Mouse (Mus musculus) neural tube, embryonic 12.5 days (tissue): Measurements from ENCODE around the gene Npr2. TPM values are rescaled to one million over a fixed set of nuclear protein-coding genes. Genes with fewer than 3 reads are reported as not detected.

Experiments
- ATAC-seq: fragments of 200-750 bp; cut with Nextera tagmentation; 2 replicates; pipeline ENCODE4 v1.8.0; 2017; ENCODE audit warnings: low read depth, mild to moderate bottlenecking, moderate TSS enrichment, moderate library complexity; ENCODE audit not compliant: low FRiP score
- H3K27ac ChIP-seq: fragments of 300-500 bp; sonication (generic); 2 replicates; pipeline ENCODE4 v1.5.1; 2016
- H3K27me3 ChIP-seq: fragments of 300-500 bp; sonication (generic); replicated peaks from 2 replicates; pipeline ENCODE4 v1.6.1; 2016; ENCODE audit warnings: mild to moderate bottlenecking
- H3K36me3 ChIP-seq: fragments of 300-500 bp; sonication (generic); 2 replicates; pipeline ENCODE4 v1.6.1; 2016; ENCODE audit warnings: mild to moderate bottlenecking
- H3K4me1 ChIP-seq: fragments of 300-500 bp; sonication (generic); 2 replicates; pipeline ENCODE4 v1.6.1; 2016
- H3K4me2 ChIP-seq: fragments of 300-500 bp; sonication (generic); replicated peaks from 2 replicates; pipeline ENCODE4 v1.6.1; 2016; ENCODE audit warnings: mild to moderate bottlenecking
- H3K4me3 ChIP-seq: fragments of 300-500 bp; sonication (generic); 2 replicates; pipeline ENCODE4 v1.5.1; 2016
- H3K9ac ChIP-seq: fragments of 300-500 bp; sonication (generic); 2 replicates; pipeline ENCODE4 v1.6.1; 2016; ENCODE audit warnings: mild to moderate bottlenecking
- H3K9me3 ChIP-seq: fragments of 300-500 bp; sonication (generic); 2 replicates; pipeline ENCODE4 v1.6.1; 2016; ENCODE audit warnings: mild to moderate bottlenecking
- WGBS: fragments of 180-500 bp; shearing (Covaris S2); methylation state at CpG from one replicate; pipeline ENCODE4 v1.1.7; 2016; 5-methylcytosine and 5-hydroxymethylcytosine counted together
- polyA plus RNA-seq: library from polyadenylated mRNA; unstranded; fragments of >200 nt; fragmentation: Nextera tagmentation; extraction: Ambion mirVana; gene quantifications from 2 replicates; pipeline ENCODE4 v1.2.1, GENCODE M21; 2016

The Npr2 gene
- polyA plus RNA-seq, 1 experiment from 2014 or later, result 60.1 TPM

GRCm38 (mm10) chr4:43598650-43599380 lies 32.9 kb upstream of the Npr2 start:
- no peaks in the 10 kb centered on the region for H3K36me3 ChIP-seq
- H3K27ac ChIP-seq, result no peak overlapping the region
- H3K27me3 ChIP-seq, result no peaks in the 10 kb centered on the region
- no peak overlapping the region for H3K4me3 ChIP-seq
- no peak overlapping the region for H3K4me2 ChIP-seq
- no peak for ATAC-seq
- H3K9me3 ChIP-seq, result no peaks in the 10 kb centered on the region
- no peak overlapping the region for H3K9ac ChIP-seq
- no peaks in the 10 kb centered on the region for H3K4me1 ChIP-seq
- WGBS, result 87% methylated on average over 7 of the region's 7 CpGs

GRCm38 (mm10) chr4:43600195-43600934 lies 31.4 kb upstream of the Npr2 start:
- Histone ChIP-seq H3K27me3 (no peaks in the 10 kb centered on the region), H3K9ac (no peak overlapping the region), H3K4me2 (no peak overlapping the region), H3K36me3 (no peaks in the 10 kb centered on the region), H3K4me1 (no peaks in the 10 kb centered on the region), H3K27ac (no peak overlapping the region), H3K4me3 (no peak overlapping the region), H3K9me3 (no peaks in the 10 kb centered on the region)
- 84% methylated on average over 9 of the region's 9 CpGs for WGBS
- no peak for ATAC-seq

- no peak overlapping the region for H3K9ac ChIP-seq
- no peak for ATAC-seq
- no peak overlapping the region for H3K27ac ChIP-seq
- H3K4me3 ChIP-seq, result no peak overlapping the region
- H3K9me3 ChIP-seq, result no peaks in the 10 kb centered on the region
- H3K36me3 ChIP-seq, result no peaks in the 10 kb centered on the region
- 81% methylated on average over 3 of the region's 3 CpGs for WGBS
- H3K4me1 ChIP-seq, result no peaks in the 10 kb centered on the region
- no peak overlapping the region for H3K4me2 ChIP-seq
- no peaks in the 10 kb centered on the region for H3K27me3 ChIP-seq
Observed at GRCm38 (mm10) chr4:43604099-43604498, 27.6 kb upstream of the Npr2 start.

GRCm38 (mm10) chr4:43604751-43605685 lies 26.7 kb upstream of the Npr2 start:
- H3K4me2 ChIP-seq, result no peak overlapping the region
- no peak overlapping the region for H3K9ac ChIP-seq
- no peak overlapping the region for H3K4me3 ChIP-seq
- no peak overlapping the region for H3K27ac ChIP-seq
- H3K27me3 ChIP-seq, result no peaks in the 10 kb centered on the region
- H3K9me3 ChIP-seq, result no peaks in the 10 kb centered on the region
- H3K36me3 ChIP-seq, result no peaks in the 10 kb centered on the region
- WGBS, result 85% methylated on average over 9 of the region's 9 CpGs
- no peak for ATAC-seq
- H3K4me1 ChIP-seq, result no peaks in the 10 kb centered on the region

- ATAC-seq, result no peak
- Histone ChIP-seq H3K27ac (no peak overlapping the region), H3K9me3 (no peaks in the 10 kb centered on the region), H3K4me2 (no peak overlapping the region), H3K36me3 (no peaks in the 10 kb centered on the region), H3K4me1 (no peaks in the 10 kb centered on the region), H3K4me3 (no peak overlapping the region), H3K9ac (no peak overlapping the region), H3K27me3 (no peaks in the 10 kb centered on the region)
- WGBS, result 79% methylated on average over 10 of the region's 10 CpGs
Observed at GRCm38 (mm10) chr4:43612534-43612933, 19.2 kb upstream of the Npr2 start.

GRCm38 (mm10) chr4:43613060-43613730 lies 18.5 kb upstream of the Npr2 start:
- Histone ChIP-seq H3K4me2 (no peak overlapping the region), H3K27me3 (no peaks in the 10 kb centered on the region), H3K4me3 (no peak overlapping the region), H3K9me3 (no peaks in the 10 kb centered on the region), H3K4me1 (no peaks in the 10 kb centered on the region), H3K36me3 (no peaks in the 10 kb centered on the region), H3K9ac (no peak overlapping the region), H3K27ac (no peak overlapping the region)
- 76% methylated on average over 3 of the region's 3 CpGs for WGBS
- no peak for ATAC-seq

GRCm38 (mm10) chr4:43620146-43620778 lies 11.5 kb upstream of the Npr2 start:
- ATAC-seq, result no peak
- H3K4me3 ChIP-seq, result no peak overlapping the region
- no peak overlapping the region for H3K9ac ChIP-seq
- H3K4me2 ChIP-seq, result no peak overlapping the region
- peaks cover 2% of the 10 kb centered on the region; the same call in 1 of the 2 replicates for H3K9me3 ChIP-seq
- no peaks in the 10 kb centered on the region for H3K36me3 ChIP-seq
- no peaks in the 10 kb centered on the region for H3K27me3 ChIP-seq
- no peaks in the 10 kb centered on the region for H3K4me1 ChIP-seq
- H3K27ac ChIP-seq, result no peak overlapping the region
- 85% methylated on average over 4 of the region's 4 CpGs for WGBS

GRCm38 (mm10) chr4:43629106-43629817 lies 2.5 kb upstream of the Npr2 start:
- no peak for ATAC-seq
- Histone ChIP-seq H3K27ac (no peak overlapping the region), H3K4me3 (no peak overlapping the region), H3K27me3 (no peaks in the 10 kb centered on the region), H3K36me3 (no peaks in the 10 kb centered on the region), H3K9ac (no peak overlapping the region), H3K9me3 (peaks cover 9% of the 10 kb centered on the region; the same call in 1 of the 2 replicates), H3K4me1 (peaks cover 28% of the 10 kb centered on the region), H3K4me2 (no peak overlapping the region)
- 46% methylated on average over 20 of the region's 20 CpGs for WGBS

GRCm38 (mm10) chr4:43630030-43630581 lies 1.6 kb upstream of the Npr2 start:
- Histone ChIP-seq H3K4me2 (peak overlapping the region; percentile 92), H3K27ac (no peak overlapping the region; the same call in 1 of the 2 replicates), H3K9me3 (peaks cover 8% of the 10 kb centered on the region; the same call in 1 of the 2 replicates), H3K9ac (no peak overlapping the region), H3K4me3 (no peak overlapping the region), H3K36me3 (no peaks in the 10 kb centered on the region), H3K4me1 (peaks cover 30% of the 10 kb centered on the region), H3K27me3 (no peaks in the 10 kb centered on the region)
- 5% methylated on average over 5 of the region's 5 CpGs for whole genome bisulfite sequencing
- ATAC-seq, result peak; percentile 58; the same call in 1 of the 2 replicates

GRCm38 (mm10) chr4:43630671-43631045 lies 1.1 kb upstream of the Npr2 start:
- ATAC-seq, result peak; percentile 17; the same call in 1 of the 2 replicates
- peak overlapping the region; percentile 82 for H3K27ac ChIP-seq
- peaks cover 3% of the 10 kb centered on the region; the same call in 1 of the 2 replicates for H3K9me3 ChIP-seq
- 14% methylated on average over 5 of the region's 5 CpGs for WGBS
- peak overlapping the region; percentile 63; the same call in 1 of the 2 replicates for H3K4me3 ChIP-seq
- H3K36me3 ChIP-seq, result no peaks in the 10 kb centered on the region
- H3K27me3 ChIP-seq, result no peaks in the 10 kb centered on the region
- H3K9ac ChIP-seq, result peak overlapping the region; percentile 93; the same call in 1 of the 2 replicates
- H3K4me1 ChIP-seq, result peaks cover 30% of the 10 kb centered on the region
- peak overlapping the region; percentile 92 for H3K4me2 ChIP-seq
